Mouse (Mus musculus) gastrocnemius, adult 18-20 months (tissue): ENCODE results near the gene Ccl27a. TPM values are rescaled to one million over a fixed set of nuclear protein-coding genes. Genes with fewer than 3 reads are reported as not detected.
A peak's percentile ranks its signal among the peaks of the same experiment; 100 is the strongest.

Experiments
- DNase-seq: peaks from one replicate; pipeline ENCODE4 v3.0.0; 2021; ENCODE audit warnings: low spot score
- total RNA-seq, 2 experiments: library from RNA; stranded (reverse); gene quantifications; 2 replicates each; pipeline ENCODE4 v1.2.3; 2021

The Ccl27a gene
- total RNA-seq, 2 experiments from 2014 or later = 18.1 to 19.1 TPM

- DNase-seq = peak; percentile 82
Observed at GRCm38 (mm10) chr4:41755338-41756305, 18.4 kb downstream of the Ccl27a start, which contains the start of gene Sigmar1. Gene Sigmar1 (minus strand): TSS chr4:41756157.

- DNase-seq = peak; percentile 75
Observed at GRCm38 (mm10) chr4:41754797-41755337, 19.2 kb downstream of the Ccl27a start, which contains the start of gene Galt. Gene Galt (plus strand): TSS chr4:41755228.

GRCm38 (mm10) chr4:41745021-41745420 lies 29.0 kb downstream of the Ccl27a start:
- DNase-seq = no peak

GRCm38 (mm10) chr4:41744131-41744530 lies 29.9 kb downstream of the Ccl27a start:
- no peak for DNase-seq

GRCm38 (mm10) chr4:41741158-41741560 lies 32.9 kb downstream of the Ccl27a start:
- DNase-seq = peak; percentile 94

- DNase-seq = peak; percentile 50
Observed at GRCm38 (mm10) chr4:41740380-41741157, 33.5 kb downstream of the Ccl27a start.

- DNase-seq = no peak
Observed at GRCm38 (mm10) chr4:41739260-41739659, 34.8 kb downstream of the Ccl27a start.

GRCm38 (mm10) chr4:41738256-41738603 lies 35.8 kb downstream of the Ccl27a start:
- DNase-seq = no peak

GRCm38 (mm10) chr4:41737602-41738255 lies 36.3 kb downstream of the Ccl27a start:
- DNase-seq = peak; percentile 75

- DNase-seq = no peak
Observed at GRCm38 (mm10) chr4:41731052-41731765, 42.8 kb downstream of the Ccl27a start, which contains the start of gene Arid3c. Gene Arid3c (minus strand): TSS chr4:41731142.

- no peak for DNase-seq
Observed at GRCm38 (mm10) chr4:41726826-41727621, 47.0 kb downstream of the Ccl27a start.

- peak; percentile 91 for DNase-seq
Observed at GRCm38 (mm10) chr4:41722918-41723351, 51.1 kb downstream of the Ccl27a start, which contains the start of gene Dctn3. Gene Dctn3 (minus strand): TSS chr4:41723170.

Other genes with a start within 250 kb of the Ccl27a start
- gene Fam219a, start 204.7 kb downstream of the Ccl27a start, total RNA-seq = 10 to 100 TPM; 21.5 to 21.9 TPM
- under 1 TPM; 0.55 to 0.73 TPM for gene Dnaic1, start 204.5 kb downstream of the Ccl27a start, total RNA-seq
- gene Enho, start 133.9 kb downstream of the Ccl27a start, total RNA-seq = 10 to 100 TPM in 1 of 2 experiments, 1 to 10 TPM in 1; 8.6 to 15.3 TPM
- gene Cntfr, start 77.2 kb downstream of the Ccl27a start, total RNA-seq = 10 to 100 TPM; 14.4 to 47.1 TPM
- 10 to 100 TPM; 44.7 to 53.1 TPM for gene Il11ra1, start 74.3 kb downstream of the Ccl27a start, total RNA-seq
- 10 to 100 TPM; 46.9 to 48.3 TPM for gene Rpp25l, start 60.7 kb downstream of the Ccl27a start, total RNA-seq
- gene Dctn3, start 51.1 kb downstream of the Ccl27a start, total RNA-seq = 10 to 100 TPM; 42.5 to 45.3 TPM
- not detected for gene Arid3c, start 43.1 kb downstream of the Ccl27a start, total RNA-seq
- gene Galt, start 19.0 kb downstream of the Ccl27a start, total RNA-seq = 10 to 100 TPM; 30.0 to 32.8 TPM
- 1 to 10 TPM; 8.4 to 9.4 TPM for gene Sigmar1, start 18.1 kb downstream of the Ccl27a start, total RNA-seq
- not detected for gene Gm21541, start 129.4 kb upstream of the Ccl27a start, total RNA-seq
- 1 to 10 TPM in 1 of 2 experiments, under 1 TPM in 1; 0.37 to 1.4 TPM for gene Gm20878, start 167.3 kb upstream of the Ccl27a start, total RNA-seq
- not detected for gene Fam205a4, start 191.8 kb upstream of the Ccl27a start, total RNA-seq